Mouse (Mus musculus): ENCODE data around the gene Fbxw26. TPM values are rescaled to one million over a fixed set of nuclear protein-coding genes. Genes with fewer than 3 reads are reported as not detected.
"Not testable (repeated sequence)": the region's sequence is repeated elsewhere in the genome, so short reads cannot be mapped to it uniquely, and the experiment has no call there.

Fbxw26 gene
- polyA plus RNA-seq (2014; fragmentation: Nextera tagmentation; extraction: Ambion mirVana) = not detected in 2 replicates

- ATAC-seq (replicated peaks; ENCODE audit: low FRiP score); DNase-seq (ENCODE audit: low spot score); H3K4me1 ChIP-seq (replicated peaks; ENCODE audit: control insufficient read depth, insufficient read depth, low read length); H3K36me3 ChIP-seq (ENCODE audit: control insufficient read depth, insufficient read depth, low read length); H3K9me3 ChIP-seq (ENCODE audit: control insufficient read depth, low read length); H3K4me2 ChIP-seq (ENCODE audit: low read depth, low read length, severe bottlenecking); H3K4me3 ChIP-seq (ENCODE audit: low read depth, low read length); H3K27ac ChIP-seq (ENCODE audit: low read depth, low read length); H3K9ac ChIP-seq (ENCODE audit: low read length); H3K27me3 ChIP-seq (ENCODE audit: control insufficient read depth, insufficient read depth, low read length): not testable (repeated sequence)
- 83% methylated on average over 3 of the region's 3 CpGs for WGBS
Observed at GRCm38 (mm10) chr9:109745989-109746388, at the start of gene Fbxw26. TSS of gene Fbxw26 (minus strand) at chr9:109746089.

- no peaks in the 10 kb centered on the region for H3K36me3 ChIP-seq (ENCODE audit: control insufficient read depth, insufficient read depth, low read length)
- H3K9ac ChIP-seq (ENCODE audit: low read length) = no peak overlapping the region
- no peaks in the 10 kb centered on the region for H3K4me1 ChIP-seq (replicated peaks; ENCODE audit: control insufficient read depth, insufficient read depth, low read length)
- no peak for DNase-seq (ENCODE audit: low spot score)
- ATAC-seq (replicated peaks; ENCODE audit: low FRiP score) = no peak
- H3K4me2 ChIP-seq (ENCODE audit: low read depth, low read length, severe bottlenecking) = no peak overlapping the region
- WGBS = 77% methylated on average over 2 of the region's 2 CpGs
- no peak overlapping the region for H3K27ac ChIP-seq (ENCODE audit: low read depth, low read length)
- H3K9me3 ChIP-seq (ENCODE audit: control insufficient read depth, low read length) = no peaks in the 10 kb centered on the region
- H3K4me3 ChIP-seq (ENCODE audit: low read depth, low read length) = no peak overlapping the region
- no peaks in the 10 kb centered on the region for H3K27me3 ChIP-seq (ENCODE audit: control insufficient read depth, insufficient read depth, low read length)
Observed at GRCm38 (mm10) chr9:109795221-109795620, 49.3 kb upstream of the Fbxw26 start.

GRCm38 (mm10) chr9:109790570-109790969 lies 44.7 kb upstream of the Fbxw26 start, which contains the start of gene Fbxw27:
TSS of gene Fbxw27 (minus strand) at chr9:109790670.
- not testable (repeated sequence) for H3K27me3 ChIP-seq (ENCODE audit: control insufficient read depth, insufficient read depth, low read length); H3K4me1 ChIP-seq (replicated peaks; ENCODE audit: control insufficient read depth, insufficient read depth, low read length); DNase-seq (ENCODE audit: low spot score); H3K4me3 ChIP-seq (ENCODE audit: low read depth, low read length); H3K27ac ChIP-seq (ENCODE audit: low read depth, low read length); H3K4me2 ChIP-seq (ENCODE audit: low read depth, low read length, severe bottlenecking); H3K9me3 ChIP-seq (ENCODE audit: control insufficient read depth, low read length); H3K36me3 ChIP-seq (ENCODE audit: control insufficient read depth, insufficient read depth, low read length); ATAC-seq (replicated peaks; ENCODE audit: low FRiP score); H3K9ac ChIP-seq (ENCODE audit: low read length)
- 74% methylated on average over 4 of the region's 4 CpGs for WGBS

- H3K4me1 ChIP-seq (replicated peaks; ENCODE audit: control insufficient read depth, insufficient read depth, low read length); DNase-seq (ENCODE audit: low spot score); ATAC-seq (replicated peaks; ENCODE audit: low FRiP score); H3K27ac ChIP-seq (ENCODE audit: low read depth, low read length); H3K4me2 ChIP-seq (ENCODE audit: low read depth, low read length, severe bottlenecking); H3K4me3 ChIP-seq (ENCODE audit: low read depth, low read length); H3K9me3 ChIP-seq (ENCODE audit: control insufficient read depth, low read length); H3K9ac ChIP-seq (ENCODE audit: low read length); H3K27me3 ChIP-seq (ENCODE audit: control insufficient read depth, insufficient read depth, low read length); H3K36me3 ChIP-seq (ENCODE audit: control insufficient read depth, insufficient read depth, low read length): not testable (repeated sequence)
- 85% methylated on average over 1 of the region's 1 CpGs for WGBS
Observed at GRCm38 (mm10) chr9:109766841-109767240, 21.0 kb upstream of the Fbxw26 start.

GRCm38 (mm10) chr9:109702600-109702999 lies 43.3 kb downstream of the Fbxw26 start, which contains the start of gene Fbxw18:
TSS of gene Fbxw18 (minus strand) at chr9:109702700.
- H3K27me3 ChIP-seq (ENCODE audit: control insufficient read depth, insufficient read depth, low read length); H3K4me2 ChIP-seq (ENCODE audit: low read depth, low read length, severe bottlenecking); H3K27ac ChIP-seq (ENCODE audit: low read depth, low read length); H3K36me3 ChIP-seq (ENCODE audit: control insufficient read depth, insufficient read depth, low read length); DNase-seq (ENCODE audit: low spot score); ATAC-seq (replicated peaks; ENCODE audit: low FRiP score); H3K9me3 ChIP-seq (ENCODE audit: control insufficient read depth, low read length); H3K9ac ChIP-seq (ENCODE audit: low read length); H3K4me1 ChIP-seq (replicated peaks; ENCODE audit: control insufficient read depth, insufficient read depth, low read length); H3K4me3 ChIP-seq (ENCODE audit: low read depth, low read length): not testable (repeated sequence)
- 73% methylated on average over 4 of the region's 4 CpGs for WGBS

GRCm38 (mm10) chr9:109685299-109685698 lies 60.6 kb downstream of the Fbxw26 start:
- no peaks in the 10 kb centered on the region for H3K4me1 ChIP-seq (replicated peaks; ENCODE audit: control insufficient read depth, insufficient read depth, low read length)
- H3K9ac ChIP-seq (ENCODE audit: low read length) = no peak overlapping the region
- H3K9me3 ChIP-seq (ENCODE audit: control insufficient read depth, low read length) = no peaks in the 10 kb centered on the region
- no peak overlapping the region for H3K4me3 ChIP-seq (ENCODE audit: low read depth, low read length)
- DNase-seq (ENCODE audit: low spot score) = peak; percentile 62
- H3K27ac ChIP-seq (ENCODE audit: low read depth, low read length) = no peak overlapping the region
- no peaks in the 10 kb centered on the region for H3K36me3 ChIP-seq (ENCODE audit: control insufficient read depth, insufficient read depth, low read length)
- H3K4me2 ChIP-seq (ENCODE audit: low read depth, low read length, severe bottlenecking) = no peak overlapping the region
- H3K27me3 ChIP-seq (ENCODE audit: control insufficient read depth, insufficient read depth, low read length) = no peaks in the 10 kb centered on the region
- ATAC-seq (replicated peaks; ENCODE audit: low FRiP score) = no peak
- 8% methylated on average over 1 of the region's 1 CpGs for WGBS

Other genes starting within 250 kb of the Fbxw26 start
- gene Fbxw15, start 177.8 kb downstream of the Fbxw26 start, polyA plus RNA-seq (2014; fragmentation: Nextera tagmentation; extraction: Ambion mirVana) = not detected in 2 replicates
- gene Fbxw24, start 120.0 kb downstream of the Fbxw26 start, polyA plus RNA-seq (2014; fragmentation: Nextera tagmentation; extraction: Ambion mirVana) = not detected in 2 replicates
- not detected in 2 replicates for gene Fbxw25, start 81.4 kb downstream of the Fbxw26 start, polyA plus RNA-seq (2014; fragmentation: Nextera tagmentation; extraction: Ambion mirVana)
- not detected in 2 replicates for gene Fbxw18, start 43.4 kb downstream of the Fbxw26 start, polyA plus RNA-seq (2014; fragmentation: Nextera tagmentation; extraction: Ambion mirVana)
- gene Fbxw27, start 44.6 kb upstream of the Fbxw26 start, polyA plus RNA-seq (2014; fragmentation: Nextera tagmentation; extraction: Ambion mirVana) = not detected in 2 replicates
- not detected in 2 replicates for gene Spink8, start 66.2 kb upstream of the Fbxw26 start, polyA plus RNA-seq (2014; fragmentation: Nextera tagmentation; extraction: Ambion mirVana)
- gene Nme6, start 86.7 kb upstream of the Fbxw26 start, polyA plus RNA-seq (2014; fragmentation: Nextera tagmentation; extraction: Ambion mirVana) = 98.6 and 105 TPM in 2 replicates
- 0.44 TPM in 1 of 2 replicates, not detected in the other for gene Camp, start 103.5 kb upstream of the Fbxw26 start, polyA plus RNA-seq (2014; fragmentation: Nextera tagmentation; extraction: Ambion mirVana)
- gene Cdc25a, start 129.5 kb upstream of the Fbxw26 start, polyA plus RNA-seq (2014; fragmentation: Nextera tagmentation; extraction: Ambion mirVana) = 42.3 and 45.8 TPM in 2 replicates
- gene Map4, start 185.4 kb upstream of the Fbxw26 start, polyA plus RNA-seq (2014; fragmentation: Nextera tagmentation; extraction: Ambion mirVana) = 76.2 and 77.7 TPM in 2 replicates